Mouse (Mus musculus) cerebellum, adult 9-11 months (tissue): ENCODE data around the gene Dap3.
"Not testable (repeated sequence)": the region's sequence is repeated elsewhere in the genome, so short reads cannot be mapped to it uniquely, and the experiment has no call there.

ENCODE experiments used
- DNase-seq: peaks from one replicate; pipeline ENCODE4 v3.0.0; 2022

Dap3 gene

GRCm38 (mm10) chr3:88950576-88951326 lies at the start of gene Dap3, which contains the start of gene Ash1l:
Dap3 (minus strand) TSS chr3:88951181.
Ash1l (plus strand) TSS chr3:88950622.
- DNase-seq, result peak; percentile 85

DNA sequence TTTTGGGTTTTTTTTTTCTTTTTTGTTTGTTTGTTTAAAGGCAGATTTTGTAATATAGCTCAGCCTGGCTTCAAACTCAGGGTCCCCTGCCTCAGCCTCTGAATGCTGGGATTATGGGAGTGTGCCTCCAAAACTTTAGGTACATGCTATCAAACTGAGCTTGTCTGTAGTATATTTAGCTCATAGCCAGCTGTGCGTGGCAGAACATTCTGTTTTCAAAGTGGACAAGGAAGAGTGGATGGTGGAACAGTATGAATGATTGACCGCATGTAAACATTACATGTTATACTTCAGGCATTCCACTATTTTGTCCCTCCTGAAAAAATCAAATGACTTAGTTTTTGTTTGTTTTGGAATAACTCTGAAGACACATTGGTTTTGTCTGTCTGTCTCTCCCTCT lies 41.8 kb upstream of the Dap3 start:
- DNase-seq, result no peak

DNA sequence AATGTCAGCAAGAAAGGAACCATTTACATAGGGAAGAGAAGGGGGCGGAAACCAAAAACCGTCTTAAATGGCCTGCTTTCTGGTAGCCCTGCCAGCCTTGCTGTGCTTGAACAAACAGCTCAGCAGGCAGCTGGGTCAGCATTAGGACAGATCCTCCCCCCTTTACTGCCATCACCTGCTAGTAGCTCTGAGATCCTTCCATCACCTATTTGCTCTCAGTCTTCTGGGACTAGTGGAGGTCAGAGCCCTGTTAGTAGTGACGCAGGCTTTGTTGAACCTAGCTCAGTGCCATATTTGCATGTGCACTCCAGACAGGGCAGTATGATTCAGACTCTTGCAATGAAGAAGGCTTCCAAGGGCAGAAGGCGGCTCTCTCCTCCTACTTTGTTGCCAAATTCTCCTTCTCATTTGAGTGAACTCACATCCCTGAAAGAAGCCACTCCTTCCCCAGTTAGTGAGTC lies 33.0 kb upstream of the Dap3 start:
- DNase-seq, result no peak

GRCm38 (mm10) chr3:88981206-88982010 lies 30.4 kb upstream of the Dap3 start:
- DNase-seq, result no peak

DNA sequence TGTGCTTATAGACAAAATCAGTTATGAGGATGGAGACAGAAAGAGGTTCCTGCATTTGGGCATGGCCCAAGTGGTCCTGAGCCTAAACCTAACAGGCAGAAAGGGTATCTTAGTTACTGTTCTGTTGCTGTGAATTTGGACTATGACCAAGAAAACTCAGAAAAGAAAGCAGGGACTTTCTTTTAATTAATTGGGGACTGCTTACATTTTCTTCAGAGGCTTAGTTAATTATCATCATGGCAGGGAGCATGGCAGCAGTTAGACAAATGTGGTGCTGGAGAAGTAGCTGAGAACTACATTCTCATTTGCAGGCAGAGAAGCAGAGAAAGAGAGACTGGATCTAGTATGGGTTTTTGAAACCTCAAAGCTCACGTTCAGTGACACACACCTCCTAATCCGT lies 24.0 kb upstream of the Dap3 start:
- no peak for DNase-seq

- DNase-seq, result not testable (repeated sequence)
Measured at GRCm38 (mm10) chr3:88963211-88963610, 12.2 kb upstream of the Dap3 start.

- DNase-seq, result no peak
Measured at GRCm38 (mm10) chr3:88953736-88954135, 2.8 kb upstream of the Dap3 start.

- DNase-seq, result no peak
Measured at GRCm38 (mm10) chr3:88953246-88953645, 2.3 kb upstream of the Dap3 start.

DNA sequence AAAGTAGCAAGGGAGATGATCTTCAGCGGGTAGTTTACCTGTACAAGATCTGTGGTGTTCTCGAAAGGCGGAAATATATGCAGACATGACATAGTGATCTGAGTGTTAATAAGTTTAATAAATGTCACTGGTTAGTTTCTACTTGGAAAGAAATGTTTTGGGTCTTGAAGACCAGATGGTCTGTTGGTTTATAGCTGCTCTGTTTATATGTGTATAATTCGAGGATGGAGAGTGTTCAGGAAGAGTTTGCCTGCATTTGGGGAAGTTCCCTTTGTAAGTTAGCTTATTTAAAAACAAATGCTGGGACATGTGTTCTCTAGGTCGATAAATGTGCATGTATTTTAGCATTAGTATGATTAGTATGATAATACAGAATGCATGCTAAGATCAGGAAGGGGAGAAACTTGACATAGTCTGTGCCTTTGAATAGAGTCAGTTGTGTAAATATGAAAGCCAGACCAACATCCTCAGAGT lies 383 bp upstream of the Dap3 start:
- DNase-seq, result no peak

GRCm38 (mm10) chr3:88949786-88950575 lies 1.0 kb downstream of the Dap3 start:
- DNase-seq, result peak; percentile 92

DNA sequence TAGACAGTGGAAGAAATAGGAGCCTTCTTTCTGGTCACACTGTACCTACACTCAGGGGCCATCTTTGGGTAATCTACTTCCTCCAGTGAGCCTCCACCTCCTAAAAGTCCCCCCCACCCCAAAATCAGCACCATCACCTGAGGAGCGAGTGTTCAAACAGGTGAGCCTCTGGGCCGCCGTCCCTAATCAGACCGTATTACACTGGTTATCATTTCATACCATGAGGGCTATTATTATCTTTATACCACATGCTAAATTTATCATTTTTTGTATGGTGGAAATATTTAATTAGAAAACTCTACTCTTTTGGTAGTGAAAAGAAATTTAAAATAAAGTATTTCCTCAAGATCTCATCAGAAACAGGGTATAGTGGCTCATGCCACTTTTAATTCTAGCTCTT lies 6.9 kb downstream of the Dap3 start:
- no peak for DNase-seq

GRCm38 (mm10) chr3:88942316-88942880 lies 8.6 kb downstream of the Dap3 start:
- no peak for DNase-seq

DNA sequence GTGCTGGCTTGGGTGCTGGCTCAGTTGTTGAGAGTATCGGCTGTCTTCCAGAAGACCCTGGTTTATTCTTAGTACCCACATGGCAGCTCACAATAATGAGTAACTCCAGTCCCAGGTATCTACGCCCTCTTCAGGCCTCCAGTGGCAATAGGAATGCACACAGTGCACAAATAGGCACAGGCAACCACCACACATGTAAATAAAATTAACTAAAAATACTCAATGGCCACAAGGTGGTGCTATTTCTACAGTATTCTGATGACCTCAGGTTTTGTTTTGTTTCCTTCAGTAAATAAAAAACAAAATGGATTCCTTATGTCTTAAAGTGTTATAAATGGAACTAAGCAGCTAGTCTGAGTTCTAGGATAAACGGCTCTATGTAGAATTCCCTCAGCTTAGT lies 11.2 kb downstream of the Dap3 start:
- DNase-seq, result peak; percentile 26

DNA sequence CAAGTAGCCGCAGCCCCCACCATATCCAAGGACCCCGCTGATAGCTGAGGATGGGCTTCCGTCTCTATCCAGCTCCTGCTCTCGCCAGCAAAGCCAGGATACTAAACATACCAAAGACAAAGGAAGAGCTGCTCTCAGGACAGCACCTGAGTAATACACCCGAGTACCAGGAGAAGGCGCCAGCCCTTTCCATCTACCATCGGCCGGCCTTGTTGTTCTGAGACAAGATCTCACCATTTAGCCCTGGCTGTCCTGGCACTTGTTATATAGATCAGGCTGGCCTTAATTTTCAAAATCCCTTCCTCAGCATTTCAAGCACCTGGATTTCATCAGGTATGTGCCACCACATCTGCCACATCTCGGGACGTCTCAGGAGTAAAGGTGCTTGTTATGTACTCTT lies 11.9 kb downstream of the Dap3 start:
- DNase-seq, result no peak

- DNase-seq, result no peak
Measured at GRCm38 (mm10) chr3:88929501-88929900, 21.5 kb downstream of the Dap3 start.

- no peak for DNase-seq
Measured at GRCm38 (mm10) chr3:88925651-88926050, 25.3 kb downstream of the Dap3 start.

DNA sequence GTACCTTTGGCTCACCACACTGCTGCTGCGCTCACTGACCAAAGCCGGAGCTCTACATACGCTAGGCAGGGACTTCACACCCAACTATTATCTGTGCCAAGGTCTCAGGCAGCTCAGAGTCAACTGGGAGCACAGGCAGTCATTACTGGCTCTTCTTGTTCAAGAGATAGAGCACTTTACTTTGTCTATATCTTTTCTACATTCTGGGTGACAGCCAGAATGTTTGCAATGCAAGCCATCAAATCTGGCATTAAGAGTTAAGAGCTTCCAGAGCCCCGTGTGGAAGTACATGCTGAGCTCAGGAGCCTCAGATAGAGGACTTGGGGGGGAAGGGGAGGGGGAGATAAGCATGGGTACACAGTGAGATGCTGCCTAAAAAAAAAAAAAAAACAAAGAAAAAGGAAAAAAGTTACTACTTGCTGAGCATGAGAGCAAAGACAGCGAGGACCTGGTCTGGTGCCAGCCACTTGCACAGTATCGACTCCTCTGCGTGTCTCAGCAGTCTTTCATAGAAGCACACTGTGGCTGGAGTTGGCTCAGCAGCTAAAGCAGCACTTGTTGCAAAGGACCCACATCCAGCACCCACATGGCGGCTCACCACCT lies 26.9 kb downstream of the Dap3 start:
- no peak for DNase-seq

- DNase-seq, result no peak
Measured at GRCm38 (mm10) chr3:88921411-88921810, 29.6 kb downstream of the Dap3 start.

DNA sequence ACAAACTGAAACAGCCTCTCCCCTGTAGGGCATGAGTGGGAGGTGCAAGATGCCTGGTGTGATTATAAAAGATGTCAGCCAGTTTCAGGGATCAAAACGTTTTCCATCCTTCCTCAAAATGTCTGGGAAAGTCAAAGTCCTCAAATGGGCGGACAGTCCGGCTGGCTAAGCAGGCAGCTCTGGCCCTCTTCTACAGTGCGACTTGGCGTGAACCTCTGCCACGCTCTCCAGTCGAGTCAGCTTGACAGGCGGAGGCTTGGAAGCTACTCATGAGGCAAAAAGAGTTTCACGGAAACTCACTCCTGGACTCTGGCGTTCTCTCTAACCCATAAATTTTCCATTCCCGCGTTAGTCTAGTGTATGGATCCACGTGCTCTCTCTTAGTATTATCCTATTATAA lies 32.0 kb downstream of the Dap3 start:
- DNase-seq, result no peak

- DNase-seq, result no peak
Measured at GRCm38 (mm10) chr3:88914384-88914810, 36.6 kb downstream of the Dap3 start.

DNA sequence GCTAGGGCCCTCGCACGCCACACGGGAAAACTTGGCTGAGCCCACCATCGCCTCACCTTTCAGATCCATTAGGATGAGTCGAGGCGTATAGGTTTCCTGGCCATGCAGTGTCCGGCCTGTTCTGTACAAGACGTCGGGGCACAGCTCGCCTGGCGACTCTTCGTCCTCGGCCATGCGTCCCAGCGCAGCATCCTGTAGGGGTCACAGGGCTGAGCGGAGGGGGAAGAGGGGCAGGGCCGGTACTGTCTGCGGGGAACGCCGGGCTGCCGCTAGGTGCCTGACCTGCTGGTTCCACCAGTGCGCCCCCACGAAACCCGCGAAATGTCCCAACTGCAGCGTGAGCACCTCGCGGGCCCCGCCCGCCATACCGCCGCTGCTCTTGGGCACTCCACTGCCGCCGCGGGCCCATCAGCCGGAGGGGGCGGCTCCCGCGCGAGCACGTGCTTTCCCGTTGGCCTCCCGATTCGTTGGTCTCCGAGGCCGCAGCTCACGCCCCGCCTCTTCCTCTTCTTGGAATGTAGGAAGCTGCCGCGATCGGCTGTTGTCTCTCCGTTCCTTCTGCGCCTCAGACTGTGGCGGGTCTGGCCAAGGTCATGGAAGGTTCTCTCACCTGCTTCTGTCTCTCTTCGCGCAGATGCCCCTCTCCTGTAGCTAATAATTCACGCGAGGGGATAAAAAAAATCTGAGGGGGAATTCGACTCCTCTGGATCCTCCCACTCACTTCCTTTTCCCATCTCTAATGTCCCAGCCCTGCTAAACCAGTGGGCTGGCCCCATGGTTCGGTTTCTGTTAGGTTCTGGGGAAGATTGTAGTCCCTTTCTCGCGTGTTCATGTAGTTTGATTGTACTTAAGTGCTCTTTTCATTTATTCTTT lies 37.2 kb downstream of the Dap3 start, which contains the start of gene Msto1:
TSS of gene Msto1 (minus strand) at position 489 of the 873 bp plus-strand sequence.
- peak; percentile 92 for DNase-seq
